Mouse (Mus musculus): ENCODE measurements around the gene Hoxa11. TPM values are rescaled to one million over a fixed set of nuclear protein-coding genes. Genes with fewer than 3 reads are reported as not detected.

Gene Hoxa11
- polyA plus RNA-seq, 1 experiment from 2014 or later = 0.08 TPM

GRCm38 (mm10) chr6:52212556-52213118, 33.0 kb downstream of the Hoxa11 start:
- no peak overlapping the region for H3K4me3 ChIP-seq
- no peaks in the 10 kb centered on the region for H3K9me3 ChIP-seq
- no peak overlapping the region for H3K9ac ChIP-seq
- 1% methylated on average over 22 of the region's 22 CpGs for WGBS
- no peak for ATAC-seq (ENCODE audit: insufficient number of reproducible peaks, insufficient read depth, low FRiP score, low TSS enrichment)
- peaks cover 95% of the 10 kb centered on the region for H3K27me3 ChIP-seq
- no peak overlapping the region for H3K4me2 ChIP-seq (replicated peaks)
- no peak overlapping the region for H3K27ac ChIP-seq
- H3K36me3 ChIP-seq = no peaks in the 10 kb centered on the region
- H3K4me1 ChIP-seq = peaks cover 5% of the 10 kb centered on the region

GRCm38 (mm10) chr6:52211961-52212360, 33.6 kb downstream of the Hoxa11 start:
- H3K4me1 ChIP-seq = peaks cover 3% of the 10 kb centered on the region
- no peaks in the 10 kb centered on the region for H3K9me3 ChIP-seq
- no peak overlapping the region for H3K9ac ChIP-seq
- WGBS = 3% methylated on average over 13 of the region's 13 CpGs
- no peak overlapping the region for H3K27ac ChIP-seq
- H3K4me2 ChIP-seq (replicated peaks) = no peak overlapping the region
- no peak for ATAC-seq (ENCODE audit: insufficient number of reproducible peaks, insufficient read depth, low FRiP score, low TSS enrichment)
- H3K27me3 ChIP-seq = peaks cover 95% of the 10 kb centered on the region
- no peaks in the 10 kb centered on the region for H3K36me3 ChIP-seq
- H3K4me3 ChIP-seq = no peak overlapping the region

GRCm38 (mm10) chr6:52211170-52211935, 34.3 kb downstream of the Hoxa11 start:
- no peaks in the 10 kb centered on the region for H3K9me3 ChIP-seq
- no peak for ATAC-seq (ENCODE audit: insufficient number of reproducible peaks, insufficient read depth, low FRiP score, low TSS enrichment)
- no peak overlapping the region for H3K4me3 ChIP-seq
- peaks cover 95% of the 10 kb centered on the region for H3K27me3 ChIP-seq
- no peak overlapping the region for H3K9ac ChIP-seq
- H3K27ac ChIP-seq = no peak overlapping the region
- under 1% methylated on average over 37 of the region's 37 CpGs for WGBS
- no peaks in the 10 kb centered on the region for H3K4me1 ChIP-seq
- no peaks in the 10 kb centered on the region for H3K36me3 ChIP-seq
- H3K4me2 ChIP-seq (replicated peaks) = no peak overlapping the region

GRCm38 (mm10) chr6:52209685-52210046, 35.9 kb downstream of the Hoxa11 start:
- Histone ChIP-seq H3K36me3 (no peaks in the 10 kb centered on the region), H3K9me3 (no peaks in the 10 kb centered on the region), H3K27me3 (peaks cover 95% of the 10 kb centered on the region), H3K4me1 (no peaks in the 10 kb centered on the region), H3K27ac (no peak overlapping the region), H3K4me2 (replicated peaks) (no peak overlapping the region), H3K4me3 (no peak overlapping the region), H3K9ac (no peak overlapping the region)
- 5% methylated on average over 12 of the region's 12 CpGs for WGBS
- no peak for ATAC-seq (ENCODE audit: insufficient number of reproducible peaks, insufficient read depth, low FRiP score, low TSS enrichment)

- Histone ChIP-seq H3K4me3 (no peak overlapping the region), H3K4me2 (replicated peaks) (no peak overlapping the region), H3K36me3 (no peaks in the 10 kb centered on the region), H3K27ac (no peak overlapping the region), H3K4me1 (0 out of 2 replicates have a peak, but pooled peaks cover 4% of the 10 kb centered on the region), H3K27me3 (peaks cover 95% of the 10 kb centered on the region), H3K9me3 (no peaks in the 10 kb centered on the region), H3K9ac (no peak overlapping the region)
- ATAC-seq (ENCODE audit: insufficient number of reproducible peaks, insufficient read depth, low FRiP score, low TSS enrichment) = no peak
- 3% methylated on average over 18 of the region's 18 CpGs for WGBS
Measured at GRCm38 (mm10) chr6:52208868-52209684, 36.5 kb downstream of the Hoxa11 start.

GRCm38 (mm10) chr6:52208072-52208867, 37.3 kb downstream of the Hoxa11 start, which contains the start of gene Hoxa6:
Hoxa6 (minus strand) TSS chr6:52208722.
- Histone ChIP-seq H3K9me3 (no peaks in the 10 kb centered on the region), H3K27ac (no peak within 1 kb of the TSS), H3K4me2 (replicated peaks) (no peak within 1 kb of the TSS), H3K9ac (no peak within 1 kb of the TSS), H3K4me1 (0 out of 2 replicates have a peak, but pooled peaks cover 9% of the 10 kb centered on the region), H3K36me3 (no peaks in the 10 kb centered on the region), H3K4me3 (no peak within 1 kb of the TSS), H3K27me3 (peaks cover 97% of the 10 kb centered on the region)
- WGBS = under 1% methylated on average over 47 of the region's 47 CpGs
- no peak for ATAC-seq (ENCODE audit: insufficient number of reproducible peaks, insufficient read depth, low FRiP score, low TSS enrichment)

GRCm38 (mm10) chr6:52207684-52207976, 38.0 kb downstream of the Hoxa11 start:
- Histone ChIP-seq H3K9ac (no peak overlapping the region), H3K4me1 (0 out of 2 replicates have a peak, but pooled peaks cover 9% of the 10 kb centered on the region), H3K4me2 (replicated peaks) (no peak overlapping the region), H3K4me3 (no peak overlapping the region), H3K9me3 (no peaks in the 10 kb centered on the region), H3K27me3 (peaks cover 99% of the 10 kb centered on the region), H3K36me3 (no peaks in the 10 kb centered on the region), H3K27ac (no peak overlapping the region)
- no peak for ATAC-seq (ENCODE audit: insufficient number of reproducible peaks, insufficient read depth, low FRiP score, low TSS enrichment)

- Histone ChIP-seq H3K36me3 (no peaks in the 10 kb centered on the region), H3K27me3 (peaks cover 98% of the 10 kb centered on the region), H3K4me2 (replicated peaks) (no peak overlapping the region), H3K27ac (no peak overlapping the region), H3K9me3 (no peaks in the 10 kb centered on the region), H3K4me3 (no peak overlapping the region), H3K4me1 (0 out of 2 replicates have a peak, but pooled peaks cover 9% of the 10 kb centered on the region), H3K9ac (no peak overlapping the region)
- WGBS = 3% methylated on average over 4 of the region's 4 CpGs
- ATAC-seq (ENCODE audit: insufficient number of reproducible peaks, insufficient read depth, low FRiP score, low TSS enrichment) = no peak
Measured at GRCm38 (mm10) chr6:52206882-52207683, 38.5 kb downstream of the Hoxa11 start.

- H3K27ac ChIP-seq = no peak overlapping the region
- no peak for ATAC-seq (ENCODE audit: insufficient number of reproducible peaks, insufficient read depth, low FRiP score, low TSS enrichment)
- 0 out of 2 replicates have a peak, but pooled peaks cover 9% of the 10 kb centered on the region for H3K4me1 ChIP-seq
- no peak overlapping the region for H3K9ac ChIP-seq
- H3K27me3 ChIP-seq = peaks cover 92% of the 10 kb centered on the region
- H3K36me3 ChIP-seq = no peaks in the 10 kb centered on the region
- WGBS = 1% methylated on average over 55 of the region's 55 CpGs
- no peak overlapping the region for H3K4me3 ChIP-seq
- no peak overlapping the region for H3K4me2 ChIP-seq (replicated peaks)
- no peaks in the 10 kb centered on the region for H3K9me3 ChIP-seq
Measured at GRCm38 (mm10) chr6:52205638-52206621, 39.7 kb downstream of the Hoxa11 start.

- H3K4me1 ChIP-seq = 0 out of 2 replicates have a peak, but pooled peaks cover 9% of the 10 kb centered on the region
- ATAC-seq (ENCODE audit: insufficient number of reproducible peaks, insufficient read depth, low FRiP score, low TSS enrichment) = no peak
- H3K4me2 ChIP-seq (replicated peaks) = no peak overlapping the region
- no peaks in the 10 kb centered on the region for H3K9me3 ChIP-seq
- H3K9ac ChIP-seq = no peak overlapping the region
- H3K27me3 ChIP-seq = peaks cover 93% of the 10 kb centered on the region
- no peak overlapping the region for H3K4me3 ChIP-seq
- H3K27ac ChIP-seq = no peak overlapping the region
- 3% methylated on average over 14 of the region's 14 CpGs for WGBS
- H3K36me3 ChIP-seq = no peaks in the 10 kb centered on the region
Measured at GRCm38 (mm10) chr6:52205221-52205620, 40.4 kb downstream of the Hoxa11 start.
